ENCODE assay signal across 11 mouse cellular contexts in the genomic region with DNA sequence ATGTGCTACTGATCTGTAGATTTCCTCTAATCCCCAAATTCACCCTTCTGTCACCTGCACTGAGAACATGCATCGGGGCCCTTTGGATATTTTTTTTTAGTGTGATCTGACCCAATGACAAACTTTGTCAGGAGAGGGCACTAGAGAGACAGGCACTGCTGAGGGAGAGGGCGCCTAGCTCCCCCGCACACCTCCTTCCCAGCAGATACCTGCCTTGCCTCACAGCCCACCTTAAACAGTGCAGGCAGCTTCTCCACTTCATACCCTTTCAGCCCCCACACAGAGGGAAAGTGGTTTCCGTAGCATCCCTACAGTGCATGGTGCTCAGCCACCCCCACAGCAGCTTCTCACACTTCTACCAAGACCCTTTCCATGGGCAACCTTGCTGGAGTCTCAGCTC.
DNase-seq lines count a peak whose midpoint lies in the region; ATAC-seq and TF ChIP-seq lines count a peak whose summit lies in the region.
"Had no signal": no experiment of that assay in that cellular context is flagged by ENCODE, and none has a peak within 500 bp of the region (broad histone marks: within the 10 kb centered on the region; RNA-seq: fewer than 3 reads in every experiment).

No protein-coding gene starts in this region.

- 30% methylated on average over 4 of the region's 4 CpGs for WGBS in forebrain, embryonic 14.5 days
- WGBS in forebrain, embryonic 15.5 days = 41% methylated on average over 4 of the region's 4 CpGs
- WGBS in midbrain, embryonic 14.5 days = 34% methylated on average over 4 of the region's 4 CpGs
- WGBS in midbrain, embryonic 16.5 days = 46% methylated on average over 4 of the region's 4 CpGs
- WGBS in embryonic facial prominence, embryonic 10.5 days = 36% methylated on average over 4 of the region's 4 CpGs
- WGBS in lung, postnatal 0 days = 29% methylated on average over 4 of the region's 4 CpGs

- TF ChIP-seq EP300 in lung, postnatal 0 days (IDR thresholded peaks at IDR 0.05) = no peak

- H3K36me3 ChIP-seq in forebrain, embryonic 14.5 days (ENCODE audit: control insufficient read depth, insufficient read depth, low read length) = no peaks in the 10 kb centered on the region
- no peaks in the 10 kb centered on the region for H3K36me3 ChIP-seq in forebrain, embryonic 15.5 days
- no peaks in the 10 kb centered on the region for H3K36me3 ChIP-seq in midbrain, embryonic 14.5 days (ENCODE audit: control insufficient read depth, insufficient read depth, low read length)
- no peaks in the 10 kb centered on the region for H3K36me3 ChIP-seq in midbrain, embryonic 16.5 days (ENCODE audit: control insufficient read depth, insufficient read depth, low read length)
- H3K36me3 ChIP-seq in embryonic facial prominence, embryonic 10.5 days (replicated peaks) = no peaks in the 10 kb centered on the region
- H3K36me3 ChIP-seq in lung, postnatal 0 days (ENCODE audit: insufficient read depth, low read length) = no peaks in the 10 kb centered on the region
- H3K36me3 ChIP-seq: hindbrain, embryonic 15.5 days had no signal

- no peak overlapping the region for H3K27ac ChIP-seq in forebrain, embryonic 14.5 days (ENCODE audit: low read depth, low read length)
- H3K27ac ChIP-seq in forebrain, embryonic 15.5 days (replicated peaks) = no peak overlapping the region
- H3K27ac ChIP-seq in midbrain, embryonic 14.5 days (replicated peaks; ENCODE audit: low read depth, low read length) = no peak overlapping the region
- H3K27ac ChIP-seq in midbrain, embryonic 16.5 days (ENCODE audit: low read length) = no peak overlapping the region
- H3K27ac ChIP-seq in embryonic facial prominence, embryonic 10.5 days (replicated peaks) = no peak overlapping the region
- no peak overlapping the region for H3K27ac ChIP-seq in lung, postnatal 0 days (ENCODE audit: low read length)
- H3K27ac ChIP-seq: hindbrain, embryonic 15.5 days had no signal

- no peak overlapping the region for H3K4me3 ChIP-seq in forebrain, embryonic 14.5 days (ENCODE audit: low read depth, low read length)
- H3K4me3 ChIP-seq in forebrain, embryonic 15.5 days = no peak overlapping the region
- H3K4me3 ChIP-seq in midbrain, embryonic 14.5 days (replicated peaks; ENCODE audit: low read depth, low read length) = no peak overlapping the region
- no peak overlapping the region for H3K4me3 ChIP-seq in midbrain, embryonic 16.5 days (ENCODE audit: low read depth, low read length)
- no peak overlapping the region for H3K4me3 ChIP-seq in embryonic facial prominence, embryonic 10.5 days
- no peak overlapping the region for H3K4me3 ChIP-seq in lung, postnatal 0 days (ENCODE audit: low read depth, low read length)
- H3K4me3 ChIP-seq: hindbrain, embryonic 15.5 days had no signal

- ATAC-seq in forebrain, embryonic 14.5 days = no peak
- ATAC-seq in forebrain, embryonic 15.5 days (replicated peaks) = no peak
- no peak for ATAC-seq in midbrain, embryonic 14.5 days (ENCODE audit: low FRiP score, low TSS enrichment)
- no peak for ATAC-seq in midbrain, embryonic 16.5 days
- no peak for ATAC-seq in lung, postnatal 0 days

- no peak for TF ChIP-seq CTCF in lung, postnatal 0 days (IDR thresholded peaks at IDR 0.05)

- H3K4me2 ChIP-seq in forebrain, embryonic 14.5 days (ENCODE audit: low read length) = no peak overlapping the region
- H3K4me2 ChIP-seq in forebrain, embryonic 15.5 days (replicated peaks) = no peak overlapping the region
- no peak overlapping the region for H3K4me2 ChIP-seq in midbrain, embryonic 14.5 days (ENCODE audit: low read length)
- H3K4me2 ChIP-seq in midbrain, embryonic 16.5 days (ENCODE audit: low read length) = no peak overlapping the region
- no peak overlapping the region for H3K4me2 ChIP-seq in lung, postnatal 0 days (replicated peaks; ENCODE audit: low read depth, low read length)
- H3K4me2 ChIP-seq: hindbrain, embryonic 15.5 days had no signal

- no peaks in the 10 kb centered on the region for H3K9me3 ChIP-seq in forebrain, embryonic 14.5 days (replicated peaks; ENCODE audit: control insufficient read depth, low read length)
- H3K9me3 ChIP-seq in forebrain, embryonic 15.5 days = no peaks in the 10 kb centered on the region
- no peaks in the 10 kb centered on the region for H3K9me3 ChIP-seq in midbrain, embryonic 14.5 days (ENCODE audit: control insufficient read depth, low read length)
- H3K9me3 ChIP-seq in midbrain, embryonic 16.5 days (replicated peaks; ENCODE audit: control insufficient read depth, low read length, poor library complexity, severe bottlenecking) = no peaks in the 10 kb centered on the region
- H3K9me3 ChIP-seq in embryonic facial prominence, embryonic 10.5 days = no peaks in the 10 kb centered on the region
- H3K9me3 ChIP-seq in lung, postnatal 0 days (ENCODE audit: low read length) = no peaks in the 10 kb centered on the region
- H3K9me3 ChIP-seq: hindbrain, embryonic 15.5 days had no signal

- H3K9ac ChIP-seq in forebrain, embryonic 14.5 days (ENCODE audit: low read length) = no peak overlapping the region
- H3K9ac ChIP-seq in forebrain, embryonic 15.5 days (replicated peaks) = no peak overlapping the region
- H3K9ac ChIP-seq in midbrain, embryonic 14.5 days (replicated peaks; ENCODE audit: low read length) = 0 out of 2 replicates have a peak overlapping the region, but pooled peaks have one; percentile 4
- H3K9ac ChIP-seq in midbrain, embryonic 16.5 days (ENCODE audit: low read depth, low read length) = no peak overlapping the region
- no peak overlapping the region for H3K9ac ChIP-seq in lung, postnatal 0 days (replicated peaks; ENCODE audit: low read depth)
- H3K9ac ChIP-seq: hindbrain, embryonic 15.5 days had no signal

- no peaks in the 10 kb centered on the region for H3K27me3 ChIP-seq in forebrain, embryonic 14.5 days (replicated peaks; ENCODE audit: control insufficient read depth, insufficient read depth, low read length)
- H3K27me3 ChIP-seq in forebrain, embryonic 15.5 days = no peaks in the 10 kb centered on the region
- H3K27me3 ChIP-seq in midbrain, embryonic 14.5 days (ENCODE audit: control insufficient read depth, insufficient read depth, low read length) = no peaks in the 10 kb centered on the region
- no peaks in the 10 kb centered on the region for H3K27me3 ChIP-seq in midbrain, embryonic 16.5 days (ENCODE audit: control insufficient read depth, insufficient read depth, low read depth, low read length)
- H3K27me3 ChIP-seq in embryonic facial prominence, embryonic 10.5 days (replicated peaks; ENCODE audit: low read depth, poor library complexity, severe bottlenecking) = no peaks in the 10 kb centered on the region
- H3K27me3 ChIP-seq in lung, postnatal 0 days (replicated peaks; ENCODE audit: insufficient read depth, low read length) = no peaks in the 10 kb centered on the region
- H3K27me3 ChIP-seq: hindbrain, embryonic 15.5 days had no signal

- H3K4me1 ChIP-seq in forebrain, embryonic 14.5 days (ENCODE audit: control insufficient read depth, insufficient read depth, low read length) = no peaks in the 10 kb centered on the region
- no peaks in the 10 kb centered on the region for H3K4me1 ChIP-seq in forebrain, embryonic 15.5 days
- H3K4me1 ChIP-seq in midbrain, embryonic 14.5 days (ENCODE audit: control insufficient read depth, insufficient read depth, low read length) = peaks cover 6% of the 10 kb centered on the region; the same call in 1 of the 2 replicates
- H3K4me1 ChIP-seq in midbrain, embryonic 16.5 days (ENCODE audit: control insufficient read depth, insufficient read depth, low read length) = no peaks in the 10 kb centered on the region
- H3K4me1 ChIP-seq in embryonic facial prominence, embryonic 10.5 days = no peaks in the 10 kb centered on the region
- no peaks in the 10 kb centered on the region for H3K4me1 ChIP-seq in lung, postnatal 0 days (ENCODE audit: insufficient read depth, low read depth, low read length)

- peak; percentile 42 for DNase-seq in forebrain, embryonic 14.5 days (ENCODE audit: low spot score)
- DNase-seq in midbrain, embryonic 14.5 days = peak; percentile 66
- peak; percentile 18 for DNase-seq in embryonic facial prominence, embryonic 10.5 days (ENCODE audit: low spot score)
- peak; percentile 70 for DNase-seq in retina, embryonic 14.5 days (ENCODE audit: low spot score)
- no peak for DNase-seq in lung, postnatal 0 days (ENCODE audit: low spot score)
- no peak for DNase-seq in heart, adult 18-20 months
- DNase-seq: lung, adult 2 months; right cerebral cortex, postnatal 4 days had no signal

Comparison
In these comparisons a context has a peak if more than half of its experiments do, and no peak if none do; other contexts are left out.
1. DNase-seq: peak in forebrain, embryonic 14.5 days (single experiment), midbrain, embryonic 14.5 days (single experiment), embryonic facial prominence, embryonic 10.5 days (single experiment) and retina, embryonic 14.5 days (single experiment); none in lung, postnatal 0 days (single experiment) and heart, adult 18-20 months (0 of 2).